Mouse (Mus musculus) heart, adult 9 months (tissue): Measurements from ENCODE around the gene Tle6.

Experiments used
- DNase-seq, 2 experiments: peaks; one replicate each; pipeline ENCODE4 v3.0.0; 2022; ENCODE audit warnings: low spot score in 2 of 2

Gene Tle6

GRCm38 (mm10) chr10:81563481-81563880, 37.4 kb downstream of the Tle6 start:
- DNase-seq, result no peak

- DNase-seq, result no peak
Measured at GRCm38 (mm10) chr10:81562411-81562810, 38.5 kb downstream of the Tle6 start.

GRCm38 (mm10) chr10:81560719-81561459, 40.0 kb downstream of the Tle6 start:
- peak in 1 of 2 experiments; percentile 45 for DNase-seq

DNA sequence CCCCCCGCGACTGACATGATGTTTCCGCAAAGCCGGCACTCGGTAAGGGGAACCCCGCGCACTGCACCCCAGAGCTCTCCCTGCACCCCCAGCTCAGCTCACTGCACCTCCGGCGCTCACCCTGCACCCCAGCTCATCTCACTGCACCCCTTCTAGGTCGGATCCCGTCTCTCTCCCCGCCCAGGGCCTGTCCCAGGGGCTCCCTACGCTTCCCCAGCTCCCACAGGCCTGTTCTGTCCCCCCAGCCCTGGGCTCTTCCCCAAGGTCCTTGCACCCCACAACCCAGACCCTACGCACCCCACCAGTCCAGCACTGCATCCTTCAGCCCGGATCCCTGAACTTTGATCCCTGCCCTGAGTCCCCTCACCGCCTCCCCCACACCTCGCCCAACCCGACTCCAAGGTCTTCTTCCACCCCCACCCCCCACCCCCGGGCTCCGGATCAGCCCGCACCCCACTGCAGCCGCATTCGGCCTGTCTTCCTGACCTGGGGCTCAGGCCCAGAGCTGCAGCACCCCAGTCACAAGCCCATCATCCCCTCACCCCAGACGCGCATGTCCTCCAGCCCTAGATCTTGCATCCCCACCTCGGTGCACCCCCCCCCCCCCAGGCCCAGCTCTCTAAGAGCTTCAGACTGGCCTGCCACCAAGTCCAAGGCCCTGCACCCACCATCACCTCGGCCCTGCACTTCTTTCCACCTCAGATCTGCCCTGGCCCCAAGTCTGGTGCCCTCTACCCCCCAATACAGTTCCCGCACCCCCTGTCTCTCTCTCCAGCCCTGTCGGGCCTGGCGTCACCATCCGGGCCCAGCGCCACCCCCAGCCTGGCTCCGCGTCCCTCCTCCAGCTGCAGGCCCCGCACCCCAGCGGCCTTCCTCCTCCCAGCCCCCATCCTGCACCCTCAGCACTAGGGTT, 41.0 kb downstream of the Tle6 start:
- peak; percentile 72 to 79 for DNase-seq

GRCm38 (mm10) chr10:81559163-81559626, 41.7 kb downstream of the Tle6 start, which contains the start of gene Aes:
TSS of gene Aes (plus strand) at chr10:81559488.
- DNase-seq, result peak; percentile 82 to 83

- DNase-seq, result no peak
Measured at GRCm38 (mm10) chr10:81557491-81557890, 43.4 kb downstream of the Tle6 start.

GRCm38 (mm10) chr10:81556282-81556681, 44.6 kb downstream of the Tle6 start:
- DNase-seq, result no peak

GRCm38 (mm10) chr10:81553807-81554755, 46.8 kb downstream of the Tle6 start:
- DNase-seq, result no peak

DNA sequence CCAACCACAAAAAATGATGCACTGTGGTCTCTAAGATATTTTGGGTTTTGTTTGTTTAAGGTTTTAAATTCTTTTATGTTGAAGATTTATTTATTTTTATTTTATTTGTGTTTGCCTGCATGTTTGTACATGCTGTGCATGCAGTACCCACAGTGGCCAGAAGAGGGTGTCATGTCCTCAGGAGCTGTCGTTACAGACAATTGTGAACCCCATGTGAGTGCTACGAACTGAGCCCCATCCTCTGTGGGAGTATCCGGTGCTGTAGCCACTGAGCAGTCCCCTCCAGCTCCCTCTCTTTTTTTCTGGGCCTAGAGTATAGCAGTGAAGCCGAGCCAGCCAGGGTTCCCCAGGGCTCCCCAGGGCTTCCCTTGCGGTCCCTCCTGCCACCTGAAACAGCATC, 47.6 kb downstream of the Tle6 start:
- no peak for DNase-seq

- peak; percentile 83 to 91 for DNase-seq
Measured at GRCm38 (mm10) chr10:81551597-81552102, 49.2 kb downstream of the Tle6 start.

GRCm38 (mm10) chr10:81550257-81550656, 50.6 kb downstream of the Tle6 start:
- DNase-seq, result no peak

DNA sequence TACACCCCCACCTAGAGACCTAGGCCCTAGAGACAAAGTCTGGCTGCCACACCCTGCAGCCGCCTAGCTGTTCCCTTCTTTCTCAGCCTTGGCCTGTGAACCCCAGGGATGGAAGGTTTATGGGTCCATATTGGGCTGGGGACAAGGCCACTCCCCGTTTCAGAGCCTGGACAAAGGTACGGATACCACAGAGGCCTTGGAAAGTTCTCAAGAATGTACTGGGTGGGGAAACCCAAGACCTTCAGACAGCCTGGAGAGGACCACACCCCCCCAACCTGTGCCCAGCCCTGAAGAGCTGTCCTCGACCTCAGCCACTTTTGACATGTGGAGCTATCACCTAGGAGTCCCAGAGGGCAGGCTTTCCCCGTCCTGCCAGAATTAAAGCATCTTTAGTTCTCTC, 51.9 kb downstream of the Tle6 start:
- DNase-seq, result no peak

DNA sequence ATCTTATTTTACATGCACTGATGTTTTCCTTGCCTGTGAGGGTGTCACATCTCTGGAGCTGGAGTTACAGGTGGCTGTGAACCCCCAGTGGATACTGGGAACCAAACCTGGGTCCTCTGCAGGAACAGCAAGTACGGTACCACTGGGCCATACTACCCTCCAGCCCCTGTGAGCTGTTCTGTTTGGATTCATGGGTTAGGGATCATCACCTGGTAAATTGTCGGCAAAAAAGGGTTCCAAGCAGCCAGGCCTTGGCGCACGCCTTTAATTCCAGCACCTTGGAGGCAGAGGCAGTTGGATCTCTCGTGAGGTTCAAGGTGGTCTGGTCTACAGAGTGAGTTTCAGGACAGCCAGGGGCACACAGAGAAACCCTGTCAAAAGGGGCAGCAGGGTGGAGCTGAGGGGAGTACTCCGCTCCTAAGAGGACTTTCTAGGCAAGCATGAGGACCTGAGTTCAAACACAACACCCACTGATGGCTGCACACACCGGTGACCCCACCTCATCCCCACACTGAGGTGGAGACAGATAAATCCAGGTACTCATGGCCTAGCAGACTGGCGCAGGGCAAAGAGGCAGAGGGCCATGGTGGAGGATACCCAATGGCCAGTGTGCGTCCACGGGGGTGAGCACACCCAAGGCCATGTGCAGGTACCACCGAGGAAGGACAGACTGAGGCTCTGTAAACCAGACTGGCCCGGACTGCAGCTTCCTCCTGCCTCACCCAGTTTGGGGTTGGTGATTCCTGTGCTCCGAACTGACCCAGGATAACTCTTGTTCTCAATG, 53.9 kb downstream of the Tle6 start:
- no peak for DNase-seq

- no peak for DNase-seq
Measured at GRCm38 (mm10) chr10:81546332-81546731, 54.5 kb downstream of the Tle6 start.

- peak; percentile 99 for DNase-seq
Measured at GRCm38 (mm10) chr10:81545161-81545747, 55.6 kb downstream of the Tle6 start, which contains the start of gene Gna11. TSS of gene Gna11 (minus strand) at chr10:81545190.

DNA sequence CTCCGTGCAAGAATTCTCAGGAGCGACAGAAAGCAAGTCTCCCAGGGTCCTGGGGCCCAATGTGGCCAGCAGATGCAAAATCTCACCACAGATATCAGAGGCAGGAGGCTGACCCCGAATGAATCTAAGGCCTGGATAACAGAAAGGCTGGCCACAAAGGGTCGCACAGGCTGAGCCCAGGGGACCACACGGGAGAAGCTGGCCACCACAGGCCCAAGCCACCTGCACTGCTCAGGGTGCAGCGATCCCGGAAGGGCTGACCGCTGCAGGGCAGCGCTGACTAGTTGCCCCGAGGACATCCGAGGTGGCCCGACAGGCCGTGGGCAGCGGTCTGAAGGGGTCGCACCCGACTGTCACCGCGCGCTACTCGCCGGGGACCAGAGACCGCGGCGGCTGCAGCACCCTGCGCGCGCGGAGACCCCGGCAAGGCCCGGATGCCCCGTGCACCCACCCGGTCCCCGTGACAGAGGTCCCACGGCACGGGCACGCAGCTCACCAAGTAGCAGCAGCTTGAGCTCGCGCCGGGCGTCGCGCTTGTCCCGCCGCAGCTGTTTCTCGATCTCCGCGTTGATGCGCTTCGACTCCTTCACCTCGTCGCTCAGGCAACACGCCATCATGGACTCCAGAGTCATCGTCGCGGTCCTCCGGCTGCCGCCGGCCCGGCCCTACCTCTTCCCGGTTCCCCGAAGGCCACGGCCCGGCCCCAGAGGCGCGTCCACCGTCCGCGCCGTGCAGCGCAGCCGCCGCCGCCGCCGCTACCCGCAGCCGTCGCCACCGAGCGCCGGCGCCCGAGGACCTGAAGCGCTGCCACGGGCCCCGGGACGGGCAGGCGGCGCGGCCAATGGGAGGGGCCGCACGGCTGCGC, 56.3 kb downstream of the Tle6 start:
- no peak for DNase-seq

GRCm38 (mm10) chr10:81543633-81544032, 57.2 kb downstream of the Tle6 start:
- DNase-seq, result no peak

DNA sequence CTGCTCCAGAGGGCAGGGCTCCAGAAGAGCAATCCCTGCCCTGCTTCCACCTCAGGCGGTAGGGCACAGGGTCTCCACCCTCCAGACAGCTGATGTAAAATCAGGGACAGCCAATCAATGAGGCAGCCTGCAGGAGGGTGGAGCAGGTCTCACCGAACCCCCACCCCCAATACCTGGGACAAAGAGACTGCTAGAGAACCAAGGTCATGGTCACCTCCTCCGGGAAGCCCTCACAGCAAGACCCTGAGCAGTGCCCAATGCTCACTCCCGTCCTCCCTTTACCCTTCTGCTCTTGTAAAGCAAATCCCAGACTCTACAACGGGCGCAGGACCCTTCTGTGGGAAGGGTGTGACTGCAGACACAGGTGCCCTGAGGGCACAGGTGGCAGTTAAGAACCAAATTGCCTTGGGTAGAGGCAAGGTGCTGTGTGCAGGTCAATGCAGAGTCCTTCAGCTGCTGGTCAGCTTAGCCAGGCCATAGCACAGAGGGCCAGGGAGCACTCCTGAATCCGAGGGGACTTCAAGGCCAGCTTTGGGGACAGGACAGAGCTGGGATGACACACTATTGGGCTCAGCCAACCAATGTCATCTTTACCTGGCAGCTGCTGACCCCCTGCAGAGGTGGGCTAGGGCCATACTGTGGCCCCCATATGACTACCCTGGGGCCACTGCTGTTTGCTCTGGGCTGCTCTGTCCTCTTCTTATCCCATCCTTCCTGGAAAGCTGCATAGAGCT, 58.0 kb downstream of the Tle6 start:
- DNase-seq, result no peak
